Mouse (Mus musculus): ENCODE data around the gene Gdpd1.

Gdpd1 gene

GRCm38 (mm10) chr11:86993041-86994037 lies 80.5 kb downstream of the Gdpd1 start, which contains the start of gene Ypel2:
Gene Ypel2, minus strand, starts transcription at chr11:86993707.
- in situ Hi-C loops (cut with MboI; ENCODE audit: unreplicated experiment in 2 of 2) = loop anchor here (10.0 to 25.0 kb wide), 4 partner anchors 89 to 209 kb away; no protein-coding TSS in a partner anchor

- in situ Hi-C loops (cut with MboI; ENCODE audit: unreplicated experiment in 2 of 2) = loop anchor here (10.0 to 25.0 kb wide), 4 partner anchors 88 to 208 kb away; no protein-coding TSS in a partner anchor
Measured at GRCm38 (mm10) chr11:86992461-86992988, 81.3 kb downstream of the Gdpd1 start.

GRCm38 (mm10) chr11:86991241-86991640 lies 82.6 kb downstream of the Gdpd1 start:
- in situ Hi-C loops (cut with MboI; ENCODE audit: unreplicated experiment in 2 of 2) = loop anchor here (10.0 to 25.0 kb wide), 4 partner anchors 86 to 206 kb away; no protein-coding TSS in a partner anchor

- in situ Hi-C loops (cut with MboI; ENCODE audit: unreplicated experiment in 2 of 2) = loop anchor here (10.0 to 25.0 kb wide), 4 partner anchors 86 to 206 kb away; no protein-coding TSS in a partner anchor
Measured at GRCm38 (mm10) chr11:86990309-86990708, 83.6 kb downstream of the Gdpd1 start.

- in situ Hi-C loops (cut with MboI; ENCODE audit: unreplicated experiment in 2 of 2) = loop anchor here in 1 of 2 experiments (25.0 kb wide), 1 partner anchor 198 kb away; no protein-coding TSS in a partner anchor
Measured at GRCm38 (mm10) chr11:86984990-86985389, 88.9 kb downstream of the Gdpd1 start.
